Mouse (Mus musculus) small intestine, adult 2 months (tissue): ENCODE measurements at regions not wholly inside any gene's neighbourhood (a gene's known extent, or its start where the extent isn't known, plus 50 kb on each side); places are given as distances from the start of the nearest gene placed in this dataset.

ENCODE experiments used
- CTCF ChIP-seq: fragments of 200-500 bp; IDR thresholded peaks from 2 replicates; pipeline ENCODE4 v1.5.1; 2012; ENCODE audit warnings: low read depth, mild to moderate bottlenecking, control low read depth, inconsistent platforms, low read length, moderate library complexity, mixed read lengths; ENCODE audit not compliant: insufficient replicate concordance, insufficient read length; ENCODE audit errors: extremely low read depth
- POLR2A ChIP-seq: fragments of 200-500 bp; IDR thresholded peaks from 2 replicates; pipeline ENCODE4 v1.6.1; 2012; ENCODE audit warnings: low read depth, mild to moderate bottlenecking, control low read depth, inconsistent platforms, low read length, moderate library complexity

DNA sequence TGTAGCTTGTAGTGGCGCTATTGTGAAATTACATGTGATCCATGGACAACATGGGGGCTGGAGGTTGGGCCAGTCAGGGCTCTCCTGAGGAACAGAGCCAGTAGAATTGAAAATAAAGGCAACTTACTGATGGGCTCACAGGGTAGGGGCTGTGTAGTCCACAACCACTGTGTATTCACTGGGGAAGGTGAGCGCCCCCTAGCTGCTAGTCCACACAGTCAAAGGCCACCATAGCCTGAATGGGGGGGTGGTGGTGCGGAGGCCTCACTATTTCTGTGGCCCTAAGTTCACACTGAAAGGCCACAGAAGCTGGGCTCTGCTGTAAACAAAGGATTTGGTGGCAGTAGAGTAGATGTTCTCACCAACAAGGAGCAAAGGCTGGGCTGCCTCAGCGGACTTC, 636.8 kb upstream of the 3110018I06Rik start:
- TF ChIP-seq POLR2A (no peak), CTCF (no peak)
